Mouse (Mus musculus) mouse trophoblast stem cell (cell line): ENCODE data around the gene Capn11.

Source experiments
- in situ Hi-C, 2 experiments: fragments of 300-500 bp; cut with MseI, MboI; formaldehyde crosslinking; loops; 2 replicates in 1 of 2; 3 replicates in 1 of 2; pipeline ENCODE4 v1.15.1; 2025

Capn11 gene

GRCm38 (mm10) chr17:45682843-45683242 is 23.7 kb upstream of the Capn11 start:
- in situ Hi-C loops: no loop called here

GRCm38 (mm10) chr17:45681588-45681987 is 22.5 kb upstream of the Capn11 start:
- in situ Hi-C loops: no loop called here

GRCm38 (mm10) chr17:45680391-45680980 is 21.4 kb upstream of the Capn11 start:
- in situ Hi-C loops: no loop called here

GRCm38 (mm10) chr17:45678106-45678505 is 19.0 kb upstream of the Capn11 start:
- in situ Hi-C loops: loop anchor here in 1 of 2 experiments (5.0 kb wide), 1 partner anchor 39 kb away; no protein-coding TSS in a partner anchor

- in situ Hi-C loops: loop anchor here in 1 of 2 experiments (5.0 kb wide), 1 partner anchor 50 kb away; no protein-coding TSS in a partner anchor
These were observed 13.5 kb upstream of the Capn11 start for GRCm38 (mm10) chr17:45672598-45672997.

- in situ Hi-C loops: loop anchor here in 1 of 2 experiments (5.0 kb wide), 1 partner anchor 50 kb away; no protein-coding TSS in a partner anchor
These were observed 12.7 kb upstream of the Capn11 start for GRCm38 (mm10) chr17:45671821-45672220.

GRCm38 (mm10) chr17:45667986-45668385 is 8.9 kb upstream of the Capn11 start:
- in situ Hi-C loops: no loop called here

GRCm38 (mm10) chr17:45667481-45667880 is 8.4 kb upstream of the Capn11 start:
- in situ Hi-C loops: no loop called here

- in situ Hi-C loops: no loop called here
These were observed 7.0 kb upstream of the Capn11 start for GRCm38 (mm10) chr17:45666091-45666490.

- in situ Hi-C loops: no loop called here
These were observed 5.5 kb upstream of the Capn11 start for GRCm38 (mm10) chr17:45664608-45665007.

- in situ Hi-C loops: no loop called here
These were observed 4.2 kb upstream of the Capn11 start for GRCm38 (mm10) chr17:45663106-45663919.

GRCm38 (mm10) chr17:45655820-45656219 is 3.3 kb downstream of the Capn11 start:
- in situ Hi-C loops: no loop called here

GRCm38 (mm10) chr17:45653233-45653632 is 5.9 kb downstream of the Capn11 start:
- in situ Hi-C loops: no loop called here

GRCm38 (mm10) chr17:45644185-45644584 is 14.9 kb downstream of the Capn11 start:
- in situ Hi-C loops: no loop called here

- in situ Hi-C loops: no loop called here
These were observed 16.4 kb downstream of the Capn11 start for GRCm38 (mm10) chr17:45642701-45643100.

GRCm38 (mm10) chr17:45641981-45642380 is 17.1 kb downstream of the Capn11 start:
- in situ Hi-C loops: no loop called here

- in situ Hi-C loops: no loop called here
These were observed 20.4 kb downstream of the Capn11 start for GRCm38 (mm10) chr17:45638596-45639295.

GRCm38 (mm10) chr17:45634033-45634432 is 25.1 kb downstream of the Capn11 start:
- in situ Hi-C loops: no loop called here

GRCm38 (mm10) chr17:45631940-45632339 is 27.2 kb downstream of the Capn11 start:
- in situ Hi-C loops: no loop called here

- in situ Hi-C loops: no loop called here
These were observed 28.1 kb downstream of the Capn11 start for GRCm38 (mm10) chr17:45630992-45631391.

GRCm38 (mm10) chr17:45629861-45630694 is 29.0 kb downstream of the Capn11 start:
- in situ Hi-C loops: loop anchor here (5.0 kb wide), 1 partner anchor 43 kb away; no protein-coding TSS in a partner anchor
